Comparison of ENCODE assay signal across 8 mouse cellular contexts in the genomic region with DNA sequence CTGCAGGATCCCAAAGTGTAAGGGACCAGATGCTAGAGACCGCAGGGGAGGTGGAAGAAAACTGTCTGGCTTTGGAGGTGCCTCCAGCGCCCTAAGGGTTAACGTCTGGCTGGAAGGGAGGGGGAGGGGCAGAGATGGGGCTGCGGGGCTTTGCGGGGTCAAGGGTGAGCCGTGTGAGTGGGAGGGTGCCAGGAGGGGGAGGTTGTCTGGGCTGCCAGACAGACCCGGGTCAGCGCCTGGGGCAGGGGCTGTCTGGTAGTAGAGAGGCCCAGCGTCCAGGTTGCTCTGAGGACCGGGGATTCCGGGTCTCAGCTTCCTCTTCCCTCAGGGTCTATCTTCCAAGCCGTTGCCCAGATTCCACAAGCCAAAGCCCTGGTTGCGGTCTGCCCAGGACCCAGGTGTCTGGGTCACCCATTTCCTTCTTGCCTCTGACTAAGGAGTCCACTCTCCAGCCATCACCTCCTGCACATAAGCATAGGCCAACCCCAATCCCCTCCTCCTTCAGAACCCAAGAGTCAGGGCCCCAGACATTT. TPM values are rescaled to one million over a fixed set of nuclear protein-coding genes. Genes with fewer than 3 reads are reported as not detected.
DNase-seq lines count a peak whose midpoint lies in the region; ATAC-seq and TF ChIP-seq lines count a peak whose summit lies in the region.

No protein-coding gene starts in this region.

- peaks cover 43% of the 10 kb centered on the region for H3K27me3 ChIP-seq in erythroblast, embryonic 14.5 days (ENCODE audit: control insufficient read depth)
- no peaks in the 10 kb centered on the region for H3K27me3 ChIP-seq in intestine, postnatal 0 days (replicated peaks; ENCODE audit: control insufficient read depth, insufficient read depth, low read length)
- H3K27me3 ChIP-seq in limb, embryonic 15.5 days, result no peaks in the 10 kb centered on the region
- H3K27me3 ChIP-seq in midbrain, postnatal 0 days (ENCODE audit: insufficient read depth, low read length), result no peaks in the 10 kb centered on the region

- H3K9ac ChIP-seq in intestine, postnatal 0 days (ENCODE audit: low read depth, low read length), result peak overlapping the region; percentile 65
- peak overlapping the region; percentile 72 for H3K9ac ChIP-seq in limb, embryonic 15.5 days
- H3K9ac ChIP-seq in midbrain, postnatal 0 days (replicated peaks; ENCODE audit: low read length, poor library complexity, severe bottlenecking), result peak overlapping the region; percentile 98

- H3K27ac ChIP-seq in cortical plate, adult 2 months (ENCODE audit: insufficient read depth, low read length), result peak overlapping the region; percentile 96
- H3K27ac ChIP-seq in intestine, postnatal 0 days (ENCODE audit: low read depth, low read length), result peak overlapping the region; percentile 91
- peak overlapping the region; percentile 99 for H3K27ac ChIP-seq in limb, embryonic 15.5 days
- peak overlapping the region; percentile 100 for H3K27ac ChIP-seq in midbrain, postnatal 0 days (ENCODE audit: low read depth, low read length)

- no peak for ATAC-seq in erythroblast, adult 5-6 weeks (replicated peaks; ENCODE audit: low FRiP score, poor library complexity, severe bottlenecking)
- peak; percentile 49 for ATAC-seq in granulocyte monocyte progenitor cell, adult 5-6 weeks (replicated peaks; ENCODE audit: poor library complexity, severe bottlenecking)
- peak; percentile 7; the same call in 1 of the 2 replicates for ATAC-seq in intestine, postnatal 0 days
- no peak for ATAC-seq in limb, embryonic 15.5 days (ENCODE audit: insufficient number of reproducible peaks, low FRiP score, low TSS enrichment, low read depth)
- peak; percentile 21 for ATAC-seq in midbrain, postnatal 0 days (ENCODE audit: low FRiP score)

- peaks cover 2% of the 10 kb centered on the region; the same call in 1 of the 2 replicates for H3K4me1 ChIP-seq in erythroblast, embryonic 14.5 days (ENCODE audit: control insufficient read depth)
- no peaks in the 10 kb centered on the region; the same call in 1 of the 2 replicates for H3K4me1 ChIP-seq in cortical plate, adult 2 months (ENCODE audit: control insufficient read depth, insufficient read depth, low read length)
- no peaks in the 10 kb centered on the region for H3K4me1 ChIP-seq in intestine, postnatal 0 days (replicated peaks; ENCODE audit: control insufficient read depth, insufficient read depth, low read length)
- H3K4me1 ChIP-seq in limb, embryonic 15.5 days, result peaks cover 30% of the 10 kb centered on the region
- H3K4me1 ChIP-seq in midbrain, postnatal 0 days (ENCODE audit: insufficient read depth, low read length), result peaks cover 18% of the 10 kb centered on the region; the same call in 1 of the 2 replicates

- WGBS in intestine, postnatal 0 days, result 1% methylated on average over 12 of the region's 13 CpGs
- 0% methylated on average over 12 of the region's 13 CpGs for WGBS in limb, embryonic 15.5 days
- WGBS in midbrain, postnatal 0 days, result 0% methylated on average over 13 of the region's 13 CpGs

- no peaks in the 10 kb centered on the region for H3K36me3 ChIP-seq in erythroblast, embryonic 14.5 days (ENCODE audit: control insufficient read depth)
- no peaks in the 10 kb centered on the region for H3K36me3 ChIP-seq in intestine, postnatal 0 days (ENCODE audit: control insufficient read depth, insufficient read depth)
- peaks cover 22% of the 10 kb centered on the region for H3K36me3 ChIP-seq in limb, embryonic 15.5 days
- no peaks in the 10 kb centered on the region for H3K36me3 ChIP-seq in midbrain, postnatal 0 days (ENCODE audit: insufficient read depth, low read length)

- H3K4me3 ChIP-seq in erythroblast, embryonic 14.5 days (replicated peaks), result peak overlapping the region; percentile 55
- peak overlapping the region; percentile 93 for H3K4me3 ChIP-seq in cortical plate, adult 2 months (ENCODE audit: insufficient read depth, low read length)
- H3K4me3 ChIP-seq in intestine, postnatal 0 days (ENCODE audit: low read depth, low read length), result peak overlapping the region; percentile 79
- H3K4me3 ChIP-seq in limb, embryonic 15.5 days, result peak overlapping the region; percentile 81
- H3K4me3 ChIP-seq in midbrain, postnatal 0 days (ENCODE audit: low read depth, low read length), result peak overlapping the region; percentile 90

- H3K9me3 ChIP-seq in erythroblast, embryonic 14.5 days (ENCODE audit: control insufficient read depth, low read length), result no peaks in the 10 kb centered on the region
- no peaks in the 10 kb centered on the region for H3K9me3 ChIP-seq in intestine, postnatal 0 days (ENCODE audit: control insufficient read depth)
- H3K9me3 ChIP-seq in limb, embryonic 15.5 days, result no peaks in the 10 kb centered on the region
- no peaks in the 10 kb centered on the region for H3K9me3 ChIP-seq in midbrain, postnatal 0 days (ENCODE audit: low read length)

- peak overlapping the region; percentile 90 for H3K4me2 ChIP-seq in intestine, postnatal 0 days (replicated peaks; ENCODE audit: low read depth)
- H3K4me2 ChIP-seq in limb, embryonic 15.5 days, result peak overlapping the region; percentile 71
- peak overlapping the region; percentile 89 for H3K4me2 ChIP-seq in midbrain, postnatal 0 days (ENCODE audit: low read depth, low read length, poor library complexity, severe bottlenecking)

- no peak for TF ChIP-seq CTCF in cortical plate, adult 2 months (IDR thresholded peaks at IDR 0.05; ENCODE audit: extremely low read depth, insufficient read depth, low read length)
- TF ChIP-seq CTCF in intestine, postnatal 0 days (IDR thresholded peaks at IDR 0.05; ENCODE audit: low read depth), result no peak
- no peak for TF ChIP-seq CTCF in midbrain, postnatal 0 days (IDR thresholded peaks at IDR 0.05)

- TF ChIP-seq POLR2A in cortical plate, adult 2 months (IDR thresholded peaks at IDR 0.05; ENCODE audit: extremely low read depth, insufficient read depth, low read length), result no peak

- DNase-seq in midbrain, postnatal 0 days (ENCODE audit: low spot score), result peak; percentile 70
- DNase-seq in urinary bladder, adult 2 months (ENCODE audit: low spot score), result peak; percentile 53

RNA-seq across cellular contexts. Expression of a gene that starts 0.8 kb away (rescaled TPM):
- 0.18 TPM in 1 of 2 replicates, not detected in the other for polyA plus RNA-seq in erythroblast, embryonic 14.5 days (2012)
- not detected in 2 replicates for total RNA-seq in erythroblast, adult 5-6 weeks (2015; ENCODE audit: low replicate concordance)
- total RNA-seq in erythroblast, adult 5-6 weeks (2017; ENCODE audit: low replicate concordance), result not detected in 2 replicates
- 92.5 and 111 TPM in 2 replicates for polyA plus RNA-seq in cortical plate, adult 2 months (2012; rRNA removed)
- total RNA-seq in granulocyte monocyte progenitor cell, adult 5-6 weeks (2014; fragmentation: Nextera tagmentation), result 1.6 and 3.2 TPM in 2 replicates
- total RNA-seq in granulocyte monocyte progenitor cell, adult 5-6 weeks (2017), result not detected in 2 replicates
- polyA plus RNA-seq in intestine, postnatal 0 days (2015; fragmentation: Nextera tagmentation; extraction: Ambion mirVana), result 4.3 and 5.0 TPM in 2 replicates
- polyA plus RNA-seq in limb, embryonic 15.5 days (2015; fragmentation: Nextera tagmentation; extraction: Ambion mirVana), result 25.3 and 36.6 TPM in 2 replicates
- 17.4 and 34.0 TPM in 2 replicates for total RNA-seq in midbrain, postnatal 0 days (2014; rRNA removed)
- polyA plus RNA-seq in midbrain, postnatal 0 days (2015; fragmentation: Nextera tagmentation; extraction: Ambion mirVana), result 14.1 and 16.2 TPM in 2 replicates
- 91.3 and 98.6 TPM in 2 replicates for polyA plus RNA-seq in urinary bladder, adult 2 months (2012; rRNA removed)

RNA-seq across cellular contexts. Expression of a gene that starts 27.3 kb away (rescaled TPM):
- not detected in 2 replicates for polyA plus RNA-seq in erythroblast, embryonic 14.5 days (2012)
- not detected in 2 replicates for total RNA-seq in erythroblast, adult 5-6 weeks (2015; ENCODE audit: low replicate concordance)
- not detected in 2 replicates for total RNA-seq in erythroblast, adult 5-6 weeks (2017; ENCODE audit: low replicate concordance)
- polyA plus RNA-seq in cortical plate, adult 2 months (2012; rRNA removed), result 0.58 and 0.61 TPM in 2 replicates
- total RNA-seq in granulocyte monocyte progenitor cell, adult 5-6 weeks (2014; fragmentation: Nextera tagmentation), result not detected in 2 replicates
- total RNA-seq in granulocyte monocyte progenitor cell, adult 5-6 weeks (2017), result not detected in 2 replicates
- 0.65 and 0.66 TPM in 2 replicates for polyA plus RNA-seq in intestine, postnatal 0 days (2015; fragmentation: Nextera tagmentation; extraction: Ambion mirVana)
- 1.6 and 2.0 TPM in 2 replicates for polyA plus RNA-seq in limb, embryonic 15.5 days (2015; fragmentation: Nextera tagmentation; extraction: Ambion mirVana)
- total RNA-seq in midbrain, postnatal 0 days (2014; rRNA removed), result 1.1 and 1.5 TPM in 2 replicates
- polyA plus RNA-seq in midbrain, postnatal 0 days (2015; fragmentation: Nextera tagmentation; extraction: Ambion mirVana), result 0.81 and 0.91 TPM in 2 replicates
- 0.62 and 0.90 TPM in 2 replicates for polyA plus RNA-seq in urinary bladder, adult 2 months (2012; rRNA removed)

RNA-seq across cellular contexts. Expression of a gene that starts 56.0 kb away (rescaled TPM):
- 0.03 TPM in 1 of 2 replicates, not detected in the other for polyA plus RNA-seq in erythroblast, embryonic 14.5 days (2012)
- total RNA-seq in erythroblast, adult 5-6 weeks (2015; ENCODE audit: low replicate concordance), result 19.4 and 26.3 TPM in 2 replicates
- 8.8 and 17.1 TPM in 2 replicates for total RNA-seq in erythroblast, adult 5-6 weeks (2017; ENCODE audit: low replicate concordance)
- not detected in 2 replicates for polyA plus RNA-seq in cortical plate, adult 2 months (2012; rRNA removed)
- not detected in 2 replicates for total RNA-seq in granulocyte monocyte progenitor cell, adult 5-6 weeks (2014; fragmentation: Nextera tagmentation)
- total RNA-seq in granulocyte monocyte progenitor cell, adult 5-6 weeks (2017), result 1.1 and 2.9 TPM in 2 replicates
- polyA plus RNA-seq in intestine, postnatal 0 days (2015; fragmentation: Nextera tagmentation; extraction: Ambion mirVana), result 0.26 and 0.37 TPM in 2 replicates
- 0.33 and 0.91 TPM in 2 replicates for polyA plus RNA-seq in limb, embryonic 15.5 days (2015; fragmentation: Nextera tagmentation; extraction: Ambion mirVana)
- total RNA-seq in midbrain, postnatal 0 days (2014; rRNA removed), result 0.52 TPM in 1 of 2 replicates, not detected in the other
- 0.22 TPM in 1 of 2 replicates, not detected in the other for polyA plus RNA-seq in midbrain, postnatal 0 days (2015; fragmentation: Nextera tagmentation; extraction: Ambion mirVana)
- 0.15 and 0.18 TPM in 2 replicates for polyA plus RNA-seq in urinary bladder, adult 2 months (2012; rRNA removed)

RNA-seq across cellular contexts. Expression of a gene that starts 59.9 kb away (rescaled TPM):
- polyA plus RNA-seq in erythroblast, embryonic 14.5 days (2012), result not detected in 2 replicates
- 51.6 and 66.7 TPM in 2 replicates for total RNA-seq in erythroblast, adult 5-6 weeks (2015; ENCODE audit: low replicate concordance)
- 23.8 and 33.6 TPM in 2 replicates for total RNA-seq in erythroblast, adult 5-6 weeks (2017; ENCODE audit: low replicate concordance)
- polyA plus RNA-seq in cortical plate, adult 2 months (2012; rRNA removed), result 0.65 and 0.85 TPM in 2 replicates
- total RNA-seq in granulocyte monocyte progenitor cell, adult 5-6 weeks (2014; fragmentation: Nextera tagmentation), result not detected in 2 replicates
- 3.5 and 5.0 TPM in 2 replicates for total RNA-seq in granulocyte monocyte progenitor cell, adult 5-6 weeks (2017)
- 0.17 TPM in 1 of 2 replicates, not detected in the other for polyA plus RNA-seq in intestine, postnatal 0 days (2015; fragmentation: Nextera tagmentation; extraction: Ambion mirVana)
- polyA plus RNA-seq in limb, embryonic 15.5 days (2015; fragmentation: Nextera tagmentation; extraction: Ambion mirVana), result 0.38 and 0.52 TPM in 2 replicates
- total RNA-seq in midbrain, postnatal 0 days (2014; rRNA removed), result 0.52 TPM in 1 of 2 replicates, not detected in the other
- 0.31 and 0.74 TPM in 2 replicates for polyA plus RNA-seq in midbrain, postnatal 0 days (2015; fragmentation: Nextera tagmentation; extraction: Ambion mirVana)
- 0.28 and 0.43 TPM in 2 replicates for polyA plus RNA-seq in urinary bladder, adult 2 months (2012; rRNA removed)

RNA-seq across cellular contexts. Expression of a gene that starts 59.9 kb away (rescaled TPM):
- not detected in 2 replicates for polyA plus RNA-seq in erythroblast, embryonic 14.5 days (2012)
- total RNA-seq in erythroblast, adult 5-6 weeks (2015; ENCODE audit: low replicate concordance), result not detected in 2 replicates
- total RNA-seq in erythroblast, adult 5-6 weeks (2017; ENCODE audit: low replicate concordance), result not detected in 2 replicates
- not detected in 2 replicates for polyA plus RNA-seq in cortical plate, adult 2 months (2012; rRNA removed)
- not detected in 2 replicates for total RNA-seq in granulocyte monocyte progenitor cell, adult 5-6 weeks (2014; fragmentation: Nextera tagmentation)
- total RNA-seq in granulocyte monocyte progenitor cell, adult 5-6 weeks (2017), result not detected in 2 replicates
- polyA plus RNA-seq in intestine, postnatal 0 days (2015; fragmentation: Nextera tagmentation; extraction: Ambion mirVana), result not detected in 2 replicates
- polyA plus RNA-seq in limb, embryonic 15.5 days (2015; fragmentation: Nextera tagmentation; extraction: Ambion mirVana), result not detected in 2 replicates
- not detected in 2 replicates for total RNA-seq in midbrain, postnatal 0 days (2014; rRNA removed)
- not detected in 2 replicates for polyA plus RNA-seq in midbrain, postnatal 0 days (2015; fragmentation: Nextera tagmentation; extraction: Ambion mirVana)
- not detected in 2 replicates for polyA plus RNA-seq in urinary bladder, adult 2 months (2012; rRNA removed)

Comparison
In these comparisons a context has a peak if more than half of its experiments do, and no peak if none do; other contexts are left out.
1. ATAC-seq: peak in granulocyte monocyte progenitor cell, adult 5-6 weeks (single experiment), intestine, postnatal 0 days (single experiment) and midbrain, postnatal 0 days (single experiment); none in erythroblast, adult 5-6 weeks (single experiment) and limb, embryonic 15.5 days (single experiment).
2. Peak in every context shown above with its lines, with median percentiles within 50 percentile points of each other: H3K4me3 ChIP-seq, H3K27ac ChIP-seq, H3K4me2 ChIP-seq and H3K9ac ChIP-seq.